Comparison of ENCODE assay signal across 9 mouse cellular contexts in genomic region chr7:98415550-98415949, GRCm38 (mm10). TPM values are rescaled to one million over a fixed set of nuclear protein-coding genes. Genes with fewer than 3 reads are reported as not detected.
DNase-seq lines count a peak whose midpoint lies in the region; ATAC-seq and TF ChIP-seq lines count a peak whose summit lies in the region.
"Had no signal": no experiment of that assay in that cellular context is flagged by ENCODE, and none has a peak within 500 bp of the region (broad histone marks: within the 10 kb centered on the region; RNA-seq: fewer than 3 reads in every experiment).

No protein-coding gene starts in this region.

- H3K27ac ChIP-seq in lung, embryonic 14.5 days (ENCODE audit: low read depth): no peak overlapping the region
- H3K27ac ChIP-seq in embryonic facial prominence, embryonic 12.5 days: peak overlapping the region; percentile 24
- H3K27ac ChIP-seq in limb, embryonic 11.5 days (replicated peaks; ENCODE audit: low read depth, low read length): no peak overlapping the region; the same call in 1 of the 2 replicates

- H3K9me3 ChIP-seq in lung, embryonic 14.5 days (ENCODE audit: low read depth, low read length): no peaks in the 10 kb centered on the region
- no peaks in the 10 kb centered on the region for H3K9me3 ChIP-seq in embryonic facial prominence, embryonic 12.5 days
- H3K9me3 ChIP-seq in limb, embryonic 11.5 days (ENCODE audit: control insufficient read depth, low read length): no peaks in the 10 kb centered on the region

- WGBS in lung, embryonic 14.5 days: 16% methylated on average over 3 of the region's 3 CpGs
- 25% methylated on average over 3 of the region's 3 CpGs for WGBS in lung, adult 2 months
- 16% methylated on average over 3 of the region's 3 CpGs for WGBS in embryonic facial prominence, embryonic 12.5 days
- WGBS in limb, embryonic 11.5 days: 12% methylated on average over 3 of the region's 3 CpGs

- no peak for TF ChIP-seq POLR2A in lung, adult 2 months (IDR thresholded peaks at IDR 0.05; ENCODE audit: borderline replicate concordance, extremely low read depth, low read depth, low read length)

- peaks cover 8% of the 10 kb centered on the region; the same call in 1 of the 2 replicates for H3K4me1 ChIP-seq in lung, embryonic 14.5 days (ENCODE audit: insufficient read depth)
- no peaks in the 10 kb centered on the region for H3K4me1 ChIP-seq in lung, adult 2 months (ENCODE audit: control insufficient read depth, insufficient read depth, low read length)
- peaks cover 7% of the 10 kb centered on the region; the same call in 1 of the 2 replicates for H3K4me1 ChIP-seq in embryonic facial prominence, embryonic 12.5 days
- peaks cover 16% of the 10 kb centered on the region for H3K4me1 ChIP-seq in limb, embryonic 11.5 days (ENCODE audit: control insufficient read depth, insufficient read depth, low read length)

- H3K36me3 ChIP-seq in lung, embryonic 14.5 days (ENCODE audit: insufficient read depth): no peaks in the 10 kb centered on the region
- no peaks in the 10 kb centered on the region for H3K36me3 ChIP-seq in embryonic facial prominence, embryonic 12.5 days
- H3K36me3 ChIP-seq in limb, embryonic 11.5 days (ENCODE audit: control insufficient read depth, insufficient read depth, low read length): no peaks in the 10 kb centered on the region

- no peak overlapping the region for H3K4me2 ChIP-seq in lung, embryonic 14.5 days
- H3K4me2 ChIP-seq in embryonic facial prominence, embryonic 12.5 days (replicated peaks): no peak overlapping the region
- no peak overlapping the region; the same call in 1 of the 2 replicates for H3K4me2 ChIP-seq in limb, embryonic 11.5 days (ENCODE audit: low read depth, severe bottlenecking)

- H3K27me3 ChIP-seq in lung, embryonic 14.5 days (ENCODE audit: insufficient read depth, low read length): no peaks in the 10 kb centered on the region
- no peaks in the 10 kb centered on the region for H3K27me3 ChIP-seq in embryonic facial prominence, embryonic 12.5 days
- H3K27me3 ChIP-seq in limb, embryonic 11.5 days (ENCODE audit: control insufficient read depth, insufficient read depth, low read length): no peaks in the 10 kb centered on the region

- peak; percentile 70; the same call in 1 of the 2 replicates for ATAC-seq in lung, embryonic 14.5 days (ENCODE audit: insufficient read depth)
- no peak for ATAC-seq in embryonic facial prominence, embryonic 12.5 days (ENCODE audit: insufficient number of reproducible peaks, insufficient read depth, low FRiP score, low TSS enrichment)
- ATAC-seq in limb, embryonic 11.5 days (ENCODE audit: insufficient number of reproducible peaks, low FRiP score, low TSS enrichment, low read depth): no peak; the same call in 1 of the 2 replicates

- TF ChIP-seq CTCF in lung, embryonic 14.5 days (IDR thresholded peaks at IDR 0.05; ENCODE audit: low read depth): no peak
- no peak for TF ChIP-seq CTCF in lung, adult 2 months (IDR thresholded peaks at IDR 0.05; ENCODE audit: insufficient read depth, low read length)

- DNase-seq in lung, embryonic 14.5 days: peak; percentile 69
- no peak for DNase-seq in lung, adult 2 months
- DNase-seq in limb, embryonic 11.5 days (ENCODE audit: low spot score): peak; percentile 49
- DNase-seq in yolk sac, embryonic 10.5 days (ENCODE audit: low spot score): peak; percentile 9
- no peak for DNase-seq in kidney, postnatal 10 days
- no peak for DNase-seq in layer of hippocampus, adult 8-10 months (ENCODE audit: low spot score in 2 of 2)
- no peak for DNase-seq in right cerebral cortex, adult 18-20 months
- DNase-seq: kidney, adult 9 months had no signal

- no peak overlapping the region for H3K4me3 ChIP-seq in lung, embryonic 14.5 days (ENCODE audit: low read depth, low read length)
- H3K4me3 ChIP-seq in lung, adult 2 months (replicated peaks; ENCODE audit: extremely low read depth, low read depth, low read length): no peak overlapping the region
- H3K4me3 ChIP-seq in embryonic facial prominence, embryonic 12.5 days: no peak overlapping the region
- H3K4me3 ChIP-seq in limb, embryonic 11.5 days (ENCODE audit: low read depth, low read length): no peak overlapping the region

- H3K9ac ChIP-seq in lung, embryonic 14.5 days: no peak overlapping the region
- H3K9ac ChIP-seq in embryonic facial prominence, embryonic 12.5 days: no peak overlapping the region
- no peak overlapping the region for H3K9ac ChIP-seq in limb, embryonic 11.5 days (ENCODE audit: low read length)

RNA-seq across cellular contexts. Expression of gene Gucy2d, which starts 24.7 kb away (rescaled TPM):
- polyA plus RNA-seq in lung, embryonic 14.5 days (2014; fragmentation: Nextera tagmentation; extraction: Ambion mirVana): not detected in 2 replicates
- polyA plus RNA-seq in lung, adult 2 months (2012; rRNA removed): 0.04 TPM in 1 of 2 replicates, not detected in the other
- 0.04 TPM in 1 of 2 replicates, not detected in the other for polyA plus RNA-seq in embryonic facial prominence, embryonic 12.5 days (2016; fragmentation: Nextera tagmentation; extraction: Ambion mirVana)
- polyA plus RNA-seq in limb, embryonic 11.5 days (2014; fragmentation: Nextera tagmentation; extraction: Ambion mirVana): not detected in 2 replicates
- under 1 TPM in 1 of 4 experiments, not detected in 3; 0.17 TPM for total RNA-seq in layer of hippocampus, adult 8-10 months (2022)

RNA-seq across cellular contexts. Expression of gene Tsku, which starts 54.4 kb away (rescaled TPM):
- 13.8 and 15.9 TPM in 2 replicates for polyA plus RNA-seq in lung, embryonic 14.5 days (2014; fragmentation: Nextera tagmentation; extraction: Ambion mirVana)
- polyA plus RNA-seq in lung, adult 2 months (2012; rRNA removed): 22.0 and 29.3 TPM in 2 replicates
- polyA plus RNA-seq in embryonic facial prominence, embryonic 12.5 days (2016; fragmentation: Nextera tagmentation; extraction: Ambion mirVana): 15.9 and 16.3 TPM in 2 replicates
- 15.2 and 16.0 TPM in 2 replicates for polyA plus RNA-seq in limb, embryonic 11.5 days (2014; fragmentation: Nextera tagmentation; extraction: Ambion mirVana)
- total RNA-seq in layer of hippocampus, adult 8-10 months (2022): 1 to 10 TPM; 1.6 to 2.8 (median 2.3) TPM

Comparison
In these comparisons a context has a peak if more than half of its experiments do, and no peak if none do; other contexts are left out.
1. DNase-seq: peak in lung, embryonic 14.5 days (single experiment), limb, embryonic 11.5 days (single experiment) and yolk sac, embryonic 10.5 days (single experiment); none in lung, adult 2 months (single experiment), kidney, postnatal 10 days (single experiment), layer of hippocampus, adult 8-10 months (0 of 2) and right cerebral cortex, adult 18-20 months (single experiment).